ENCODE assay signal across 9 mouse cellular contexts in the genomic region with DNA sequence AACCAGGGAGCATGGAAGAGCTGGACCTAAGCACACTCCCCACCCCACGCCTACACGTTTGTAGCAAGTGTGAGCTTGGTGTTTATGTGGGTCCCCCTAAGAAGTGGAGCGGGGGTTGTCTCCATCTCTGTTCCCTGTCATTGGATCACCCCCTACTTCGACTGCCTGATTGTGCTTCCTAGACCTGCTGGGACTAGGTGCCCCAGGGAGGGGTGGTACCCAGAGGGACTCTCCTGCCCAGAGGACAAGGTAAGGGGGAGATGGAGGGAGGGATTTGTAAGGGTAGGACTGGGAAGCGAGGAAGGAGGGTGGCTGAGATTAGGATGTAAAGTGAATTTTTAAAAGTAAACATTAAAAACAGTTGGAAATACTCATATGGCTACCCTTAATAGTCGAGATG. TPM values are rescaled to one million over a fixed set of nuclear protein-coding genes. Genes with fewer than 3 reads are reported as not detected.
DNase-seq lines count a peak whose midpoint lies in the region; ATAC-seq and TF ChIP-seq lines count a peak whose summit lies in the region.
"Had no signal": no experiment of that assay in that cellular context is flagged by ENCODE, and none has a peak within 500 bp of the region (broad histone marks: within the 10 kb centered on the region; RNA-seq: fewer than 3 reads in every experiment).

No protein-coding gene starts in this region.

- TF ChIP-seq CTCF in forebrain, postnatal 0 days (IDR thresholded peaks at IDR 0.05; ENCODE audit: low read depth): no peak

- peak overlapping the region; percentile 74 to 97 for H3K4me3 ChIP-seq in ES-E14 (ENCODE audit: insufficient read depth in 1 of 2, low read depth in 1 of 2, low read length in 2 of 2, poor library complexity in 1 of 2, severe bottlenecking in 1 of 2)
- peak overlapping the region; percentile 63 for H3K4me3 ChIP-seq in forebrain, postnatal 0 days (ENCODE audit: low read depth, low read length)
- H3K4me3 ChIP-seq in liver, embryonic 16.5 days (ENCODE audit: low read depth, low read length): peak overlapping the region; percentile 73

- H3K27me3 ChIP-seq in forebrain, postnatal 0 days (ENCODE audit: insufficient read depth, low read length): no peaks in the 10 kb centered on the region
- no peaks in the 10 kb centered on the region for H3K27me3 ChIP-seq in liver, embryonic 16.5 days (ENCODE audit: control insufficient read depth, insufficient read depth, low read depth, low read length)

- peak overlapping the region; percentile 77 for H3K4me2 ChIP-seq in forebrain, postnatal 0 days (ENCODE audit: low read depth)
- H3K4me2 ChIP-seq in liver, embryonic 16.5 days (ENCODE audit: low read depth, low read length): peak overlapping the region; percentile 99

- in situ Hi-C loops in ES-E14 (cut with MboI; ENCODE audit: low sequenced_read_pairs in 2 of 2, unreplicated experiment in 2 of 2): no loop called here

- H3K27ac ChIP-seq in ES-E14 (ENCODE audit: insufficient read depth, low read depth, low read length, poor library complexity, severe bottlenecking): no peak overlapping the region; the same call in 1 of the 2 replicates
- no peak overlapping the region for H3K27ac ChIP-seq in forebrain, postnatal 0 days (ENCODE audit: low read depth, low read length)
- no peak overlapping the region for H3K27ac ChIP-seq in liver, embryonic 16.5 days (ENCODE audit: low read length)

- no peak for ATAC-seq in forebrain, postnatal 0 days
- ATAC-seq in liver, embryonic 16.5 days (ENCODE audit: low read depth): no peak
- no peak for ATAC-seq in granulocyte monocyte progenitor cell, adult 5-6 weeks (replicated peaks; ENCODE audit: poor library complexity, severe bottlenecking)

- H3K9me3 ChIP-seq in ES-E14 (ENCODE audit: control insufficient read depth, insufficient read depth, low read depth, low read length): no peaks in the 10 kb centered on the region
- H3K9me3 ChIP-seq in forebrain, postnatal 0 days (ENCODE audit: low read length): no peaks in the 10 kb centered on the region
- no peaks in the 10 kb centered on the region for H3K9me3 ChIP-seq in liver, embryonic 16.5 days (replicated peaks; ENCODE audit: control insufficient read depth, low read length)

- 12% methylated on average over 6 of the region's 6 CpGs for WGBS in forebrain, postnatal 0 days
- 16% methylated on average over 6 of the region's 6 CpGs for WGBS in liver, embryonic 16.5 days (ENCODE audit: insufficient replicate concordance)

- peak overlapping the region; percentile 93 for H3K9ac ChIP-seq in ES-E14 (ENCODE audit: insufficient read depth, low read depth, low read length, poor library complexity, severe bottlenecking)
- peak overlapping the region; percentile 61 for H3K9ac ChIP-seq in forebrain, postnatal 0 days
- peak overlapping the region; percentile 69 for H3K9ac ChIP-seq in liver, embryonic 16.5 days (ENCODE audit: low read depth, low read length)

- peak; percentile 90 for DNase-seq in heart, adult 11 months
- DNase-seq in heart, adult 8-10 months (ENCODE audit: low spot score): no peak
- DNase-seq in ES-E14 (ENCODE audit: low read depth, low spot score): no peak
- no peak for DNase-seq in forebrain, postnatal 0 days
- no peak for DNase-seq in spleen, postnatal 10 days (ENCODE audit: low spot score in 2 of 2)
- no peak for DNase-seq in c-Kit-positive CD71-positive TER-119-positive erythroid progenitor cells, embryonic 14.5 days (ENCODE audit: low spot score)

- H3K36me3 ChIP-seq in ES-E14 (ENCODE audit: control insufficient read depth, insufficient read depth, low read length, poor library complexity, severe bottlenecking): peaks cover 15% of the 10 kb centered on the region
- H3K36me3 ChIP-seq in forebrain, postnatal 0 days (ENCODE audit: insufficient read depth): peaks cover 21% of the 10 kb centered on the region
- H3K36me3 ChIP-seq in liver, embryonic 16.5 days (ENCODE audit: control insufficient read depth, insufficient read depth): no peaks in the 10 kb centered on the region

- H3K4me1 ChIP-seq in ES-E14 (ENCODE audit: control insufficient read depth in 2 of 2, insufficient read depth in 2 of 2, low read length in 2 of 2, poor library complexity in 1 of 2): peaks cover 5 to 10% of the 10 kb centered on the region in 2 experiments
- peaks cover 20% of the 10 kb centered on the region for H3K4me1 ChIP-seq in forebrain, postnatal 0 days (ENCODE audit: insufficient read depth)
- peaks cover 20% of the 10 kb centered on the region for H3K4me1 ChIP-seq in liver, embryonic 16.5 days (ENCODE audit: control insufficient read depth, low read depth, low read length)

TF ChIP-seq in ES-E14, 5 proteins besides CTCF, POLR2A, EP300 and RAD21:
- TF ChIP-seq HCFC1 (IDR thresholded peaks at IDR 0.05; ENCODE audit: borderline replicate concordance, insufficient read depth, low read length) (no peak), ZNF384 (IDR thresholded peaks at IDR 0.05; ENCODE audit: low read depth, low read length) (no peak), MAFK (IDR thresholded peaks at IDR 0.05; ENCODE audit: insufficient read depth, low read depth, low read length) (no peak), ZC3H11A (IDR thresholded peaks at IDR 0.05; ENCODE audit: borderline replicate concordance, low read depth, low read length) (no peak), CHD2 (IDR thresholded peaks at IDR 0.05; ENCODE audit: low read depth, low read length) (no peak)

RNA-seq across cellular contexts. Expression of a gene that starts 0.8 kb away (rescaled TPM):
- total RNA-seq in heart, adult 8-10 months (2022): under 1 TPM in 1 of 4 experiments, not detected in 3; 0.28 TPM
- total RNA-seq in ES-E14 (2012; rRNA removed): 0.26 and 0.71 TPM in 2 replicates
- total RNA-seq in forebrain, postnatal 0 days (2014; rRNA removed): 1.0 TPM in 1 of 2 replicates, not detected in the other
- polyA plus RNA-seq in forebrain, postnatal 0 days (2015; fragmentation: Nextera tagmentation; extraction: Ambion mirVana): 0.38 and 1.1 TPM in 2 replicates
- not detected in 2 replicates for polyA plus RNA-seq in liver, embryonic 16.5 days (2015; fragmentation: Nextera tagmentation; extraction: Ambion mirVana)
- total RNA-seq in granulocyte monocyte progenitor cell, adult 5-6 weeks (2014; fragmentation: Nextera tagmentation): 2.8 TPM in 1 of 2 replicates, not detected in the other
- total RNA-seq in granulocyte monocyte progenitor cell, adult 5-6 weeks (2017): not detected in 2 replicates
- total RNA-seq: hematopoietic stem cell, adult 5-6 weeks had no signal

RNA-seq across cellular contexts. Expression of a gene that starts 0.9 kb away (rescaled TPM):
- 1 to 10 TPM in 3 of 4 experiments, under 1 TPM in 1; 0.82 to 1.8 (median 1.6) TPM for total RNA-seq in heart, adult 8-10 months (2022)
- total RNA-seq in ES-E14 (2012; rRNA removed): 13.1 and 16.3 TPM in 2 replicates
- 3.6 and 5.0 TPM in 2 replicates for total RNA-seq in forebrain, postnatal 0 days (2014; rRNA removed)
- 15.6 and 19.6 TPM in 2 replicates for polyA plus RNA-seq in forebrain, postnatal 0 days (2015; fragmentation: Nextera tagmentation; extraction: Ambion mirVana)
- 1.0 and 1.4 TPM in 2 replicates for polyA plus RNA-seq in liver, embryonic 16.5 days (2015; fragmentation: Nextera tagmentation; extraction: Ambion mirVana)
- 7.6 and 15.7 TPM in 2 replicates for total RNA-seq in granulocyte monocyte progenitor cell, adult 5-6 weeks (2014; fragmentation: Nextera tagmentation)
- total RNA-seq in granulocyte monocyte progenitor cell, adult 5-6 weeks (2017): 3.2 and 6.0 TPM in 2 replicates

RNA-seq across cellular contexts. Expression of a gene that starts 5.2 kb away (rescaled TPM):
- 10 to 100 TPM; 25.3 to 34.5 (median 31.3) TPM for total RNA-seq in heart, adult 8-10 months (2022)
- total RNA-seq in ES-E14 (2012; rRNA removed): 33.5 and 40.4 TPM in 2 replicates
- 69.8 and 81.0 TPM in 2 replicates for total RNA-seq in forebrain, postnatal 0 days (2014; rRNA removed)
- 51.2 and 55.5 TPM in 2 replicates for polyA plus RNA-seq in forebrain, postnatal 0 days (2015; fragmentation: Nextera tagmentation; extraction: Ambion mirVana)
- polyA plus RNA-seq in liver, embryonic 16.5 days (2015; fragmentation: Nextera tagmentation; extraction: Ambion mirVana): 14.4 and 14.7 TPM in 2 replicates
- total RNA-seq in granulocyte monocyte progenitor cell, adult 5-6 weeks (2014; fragmentation: Nextera tagmentation): 41.6 and 58.5 TPM in 2 replicates
- total RNA-seq in granulocyte monocyte progenitor cell, adult 5-6 weeks (2017): 26.1 and 28.7 TPM in 2 replicates

RNA-seq across cellular contexts. Expression of a gene that starts 16.7 kb away (rescaled TPM):
- 1 to 10 TPM; 2.1 to 3.0 (median 2.6) TPM for total RNA-seq in heart, adult 8-10 months (2022)
- total RNA-seq in ES-E14 (2012; rRNA removed): 5.8 and 7.3 TPM in 2 replicates
- 8.0 and 11.0 TPM in 2 replicates for total RNA-seq in forebrain, postnatal 0 days (2014; rRNA removed)
- polyA plus RNA-seq in forebrain, postnatal 0 days (2015; fragmentation: Nextera tagmentation; extraction: Ambion mirVana): 5.9 and 7.3 TPM in 2 replicates
- polyA plus RNA-seq in liver, embryonic 16.5 days (2015; fragmentation: Nextera tagmentation; extraction: Ambion mirVana): 1.2 TPM in 2 replicates
- 7.0 and 9.2 TPM in 2 replicates for total RNA-seq in granulocyte monocyte progenitor cell, adult 5-6 weeks (2014; fragmentation: Nextera tagmentation)
- total RNA-seq in granulocyte monocyte progenitor cell, adult 5-6 weeks (2017): 3.0 and 9.6 TPM in 2 replicates

RNA-seq across cellular contexts. Expression of a gene that starts 32.3 kb away (rescaled TPM):
- 1 to 10 TPM; 1.5 to 4.3 (median 2.1) TPM for total RNA-seq in heart, adult 8-10 months (2022)
- 5.3 and 5.7 TPM in 2 replicates for total RNA-seq in ES-E14 (2012; rRNA removed)
- total RNA-seq in forebrain, postnatal 0 days (2014; rRNA removed): 12.3 and 25.3 TPM in 2 replicates
- polyA plus RNA-seq in forebrain, postnatal 0 days (2015; fragmentation: Nextera tagmentation; extraction: Ambion mirVana): 7.8 and 15.5 TPM in 2 replicates
- 1.0 and 1.4 TPM in 2 replicates for polyA plus RNA-seq in liver, embryonic 16.5 days (2015; fragmentation: Nextera tagmentation; extraction: Ambion mirVana)
- total RNA-seq in granulocyte monocyte progenitor cell, adult 5-6 weeks (2014; fragmentation: Nextera tagmentation): 9.7 and 13.3 TPM in 2 replicates
- total RNA-seq in granulocyte monocyte progenitor cell, adult 5-6 weeks (2017): 7.7 and 8.3 TPM in 2 replicates
